Mouse (Mus musculus) embryonic facial prominence, embryonic 15.5 days (tissue): ENCODE data around the gene Pphln1. TPM values are rescaled to one million over a fixed set of nuclear protein-coding genes. Genes with fewer than 3 reads are reported as not detected.
"Not testable (repeated sequence)": the region's sequence is repeated elsewhere in the genome, so short reads cannot be mapped to it uniquely, and the experiment has no call there.

Source experiments
- ATAC-seq: fragments of 200-750 bp; cut with Nextera tagmentation; 2 replicates; pipeline ENCODE4 v1.8.0; 2017; ENCODE audit warnings: low read depth, moderate TSS enrichment; ENCODE audit not compliant: insufficient number of reproducible peaks, low FRiP score, low TSS enrichment
- H3K27ac ChIP-seq: fragments of 300-500 bp; sonication (generic); replicated peaks from 2 replicates; pipeline ENCODE4 v1.5.1; 2015; ENCODE audit warnings: mild to moderate bottlenecking, inconsistent platforms
- H3K27me3 ChIP-seq: fragments of 300-500 bp; sonication (generic); 2 replicates; pipeline ENCODE4 v1.6.1; 2015; ENCODE audit warnings: inconsistent platforms
- H3K36me3 ChIP-seq: fragments of 300-500 bp; sonication (generic); 2 replicates; pipeline ENCODE4 v1.6.1; 2015; ENCODE audit warnings: mild to moderate bottlenecking, inconsistent platforms
- H3K4me1 ChIP-seq: fragments of 300-500 bp; sonication (generic); 2 replicates; pipeline ENCODE4 v1.6.1; 2015; ENCODE audit warnings: inconsistent platforms
- H3K4me2 ChIP-seq: fragments of 300-500 bp; sonication (generic); replicated peaks from 2 replicates; pipeline ENCODE4 v1.6.1; 2015; ENCODE audit warnings: mild to moderate bottlenecking, inconsistent platforms
- H3K4me3 ChIP-seq: fragments of 300-500 bp; sonication (generic); replicated peaks from 2 replicates; pipeline ENCODE4 v1.5.1; 2015; ENCODE audit warnings: mild to moderate bottlenecking, inconsistent platforms
- H3K9ac ChIP-seq: fragments of 300-500 bp; sonication (generic); 2 replicates; pipeline ENCODE4 v1.6.1; 2015; ENCODE audit warnings: inconsistent platforms
- H3K9me3 ChIP-seq: fragments of 300-500 bp; sonication (generic); replicated peaks from 2 replicates; pipeline ENCODE4 v1.6.1; 2016; ENCODE audit warnings: inconsistent platforms
- WGBS: fragments of 180-500 bp; shearing (Covaris S2); methylation state at CpG from one replicate; pipeline ENCODE4 v1.1.7; 2015; 5-methylcytosine and 5-hydroxymethylcytosine counted together
- polyA plus RNA-seq: library from polyadenylated mRNA; unstranded; fragments of >200 nt; fragmentation: Nextera tagmentation; extraction: Ambion mirVana; gene quantifications from 2 replicates; pipeline ENCODE4 v1.2.1, GENCODE M21; 2015

The Pphln1 gene
- polyA plus RNA-seq: 45.3 and 50.0 TPM in 2 replicates

DNA sequence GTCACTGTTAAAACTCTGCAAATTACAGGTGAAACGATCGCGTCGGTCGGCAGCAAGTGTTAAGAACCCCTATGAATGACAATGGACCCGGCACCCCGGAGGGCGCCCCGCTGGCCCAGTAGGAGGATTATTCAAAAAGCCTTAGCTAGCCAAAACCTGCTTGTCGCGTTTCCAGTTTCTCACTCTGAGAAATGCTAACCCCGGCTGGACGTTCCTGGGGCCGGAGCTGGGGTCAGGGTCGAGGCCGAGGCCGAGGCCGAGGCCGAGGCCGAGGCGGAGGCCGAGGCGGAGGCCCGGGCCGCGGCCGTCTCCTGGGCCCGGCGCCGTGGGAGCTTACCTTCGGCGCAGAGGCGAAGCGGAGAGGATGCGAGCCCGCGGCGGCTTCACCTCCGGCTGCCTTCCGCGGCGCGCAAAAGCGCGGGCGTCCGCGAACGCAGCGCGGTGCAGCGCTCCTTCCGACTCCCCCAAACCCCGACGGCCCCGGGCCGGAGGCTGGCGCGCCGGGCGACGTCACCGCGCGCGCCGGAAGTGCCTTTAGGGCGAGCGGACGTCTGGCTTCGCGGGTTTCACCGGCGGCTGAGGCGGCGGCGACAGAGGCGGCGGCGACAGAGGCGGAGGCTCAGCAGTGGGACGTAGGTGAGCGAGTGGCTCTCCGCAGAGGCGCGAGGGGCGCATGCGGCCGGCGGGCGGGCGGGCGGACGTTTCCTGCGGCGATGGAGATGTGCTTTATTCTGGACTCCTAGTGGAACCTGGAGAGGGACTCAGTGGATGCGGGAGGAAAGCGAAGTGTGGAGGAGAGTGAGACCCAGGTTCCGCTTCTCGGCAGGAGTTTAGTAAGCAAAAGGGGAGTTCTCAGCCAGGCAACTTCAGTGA, at the start of gene Pphln1, which contains the start of gene Zcrb1:
Gene Pphln1 (plus strand): TSS at position 525 of the 873 bp plus-strand sequence.
Gene Zcrb1 (minus strand): TSS at position 509 of the 873 bp plus-strand sequence.
- ATAC-seq: peak; percentile 90
- H3K9ac ChIP-seq: peak within 1 kb of the TSS; percentile 75
- peak within 1 kb of the TSS; percentile 92 for H3K4me3 ChIP-seq
- H3K4me1 ChIP-seq: peaks cover 26% of the 10 kb centered on the region
- peak within 1 kb of the TSS; percentile 83 for H3K27ac ChIP-seq
- no peaks in the 10 kb centered on the region for H3K9me3 ChIP-seq
- H3K27me3 ChIP-seq: no peaks in the 10 kb centered on the region
- peak within 1 kb of the TSS; percentile 70 for H3K4me2 ChIP-seq
- peaks cover 14% of the 10 kb centered on the region for H3K36me3 ChIP-seq
- WGBS: under 1% methylated on average over 100 of the region's 100 CpGs

DNA sequence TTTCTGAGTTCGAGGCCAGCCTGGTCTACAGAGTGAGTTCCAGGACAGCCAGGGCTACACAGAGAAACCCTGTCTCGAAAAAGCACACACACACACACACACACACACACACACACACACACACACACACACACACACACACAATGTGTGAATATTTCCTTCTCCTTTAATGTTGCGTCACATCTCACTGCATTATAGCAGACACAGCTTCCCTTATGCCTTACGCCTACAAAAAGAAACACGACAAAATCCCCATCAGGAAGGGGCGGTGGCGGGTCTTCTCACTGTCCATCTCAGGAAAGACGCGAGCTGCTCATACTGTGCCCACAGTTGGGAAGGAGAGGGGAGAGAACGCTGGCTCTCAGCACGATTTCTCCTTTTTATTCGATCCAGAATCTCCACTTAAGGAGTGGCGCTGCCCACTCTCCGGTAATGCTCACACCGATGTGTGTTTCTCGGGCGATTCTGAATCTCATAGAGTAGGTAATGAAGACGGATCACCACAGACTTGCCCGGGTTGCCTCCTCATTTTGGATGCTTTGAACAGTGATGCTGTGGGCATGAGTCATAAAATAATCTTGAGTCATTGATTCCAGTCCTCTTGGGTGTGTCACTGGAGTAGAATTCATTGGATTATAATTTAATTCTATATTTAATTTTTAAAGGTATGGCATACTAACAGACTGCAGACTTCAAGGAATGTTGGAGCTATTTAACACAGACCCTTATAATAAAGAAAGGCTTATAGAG, 39.6 kb upstream of the Pphln1 start:
- H3K4me1 ChIP-seq: no peaks in the 10 kb centered on the region
- no peaks in the 10 kb centered on the region for H3K9me3 ChIP-seq

DNA sequence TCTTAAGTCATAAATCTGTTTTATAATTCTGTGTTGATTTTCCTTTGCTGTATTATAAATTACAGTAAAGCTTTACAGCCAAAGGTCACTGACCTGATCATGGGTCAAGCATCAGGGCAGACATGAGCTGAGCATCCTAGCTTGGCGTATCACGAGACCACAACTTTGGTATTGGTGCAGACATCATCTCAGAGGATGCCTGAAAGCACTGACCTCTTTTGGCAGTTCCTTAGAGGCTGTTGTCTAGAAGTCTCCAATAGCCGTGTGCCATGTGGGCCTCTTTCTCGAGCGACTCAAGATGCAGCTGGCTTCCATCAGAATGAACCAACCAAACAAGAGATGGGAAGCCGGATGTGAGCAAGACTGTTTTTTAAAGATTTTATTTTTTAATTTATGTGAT, 32.6 kb upstream of the Pphln1 start:
- no peak overlapping the region for H3K4me3 ChIP-seq
- 75% methylated on average over 6 of the region's 6 CpGs for WGBS
- no peak overlapping the region for H3K27ac ChIP-seq
- no peak overlapping the region for H3K4me2 ChIP-seq
- H3K27me3 ChIP-seq: no peaks in the 10 kb centered on the region
- no peak overlapping the region for H3K9ac ChIP-seq
- H3K4me1 ChIP-seq: no peaks in the 10 kb centered on the region
- no peak for ATAC-seq
- no peaks in the 10 kb centered on the region for H3K36me3 ChIP-seq
- no peaks in the 10 kb centered on the region for H3K9me3 ChIP-seq

More for the DNA sequence above, 39.6 kb upstream of the Pphln1 start:
- Histone ChIP-seq H3K9ac (no peak overlapping the region), H3K4me3 (no peak overlapping the region), H3K27me3 (no peaks in the 10 kb centered on the region), H3K36me3 (no peaks in the 10 kb centered on the region), H3K4me2 (no peak overlapping the region), H3K27ac (no peak overlapping the region)
- no peak for ATAC-seq
- 90% methylated on average over 18 of the region's 19 CpGs for WGBS

DNA sequence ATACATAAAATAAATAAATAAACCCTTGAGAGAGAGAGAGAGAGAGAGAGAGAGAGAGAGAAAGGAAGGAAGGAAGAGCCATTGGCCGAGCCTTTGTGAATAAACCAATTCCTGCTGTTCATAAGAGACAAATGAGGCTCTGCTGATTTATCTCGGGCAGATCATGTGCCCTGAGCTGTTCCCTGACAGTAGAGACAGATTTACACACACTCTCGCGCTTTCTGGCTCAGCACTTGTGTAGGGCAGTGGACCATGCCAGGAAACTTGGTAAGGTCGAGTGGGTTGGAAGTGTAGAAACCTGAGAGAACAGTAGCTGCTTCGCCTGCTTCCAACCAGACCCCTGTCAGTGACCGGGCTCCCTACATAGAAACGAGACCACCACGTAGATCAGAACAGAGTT, 29.6 kb upstream of the Pphln1 start:
- no peaks in the 10 kb centered on the region for H3K27me3 ChIP-seq
- no peak overlapping the region for H3K9ac ChIP-seq
- H3K4me1 ChIP-seq: no peaks in the 10 kb centered on the region
- no peaks in the 10 kb centered on the region for H3K36me3 ChIP-seq
- H3K4me2 ChIP-seq: no peak overlapping the region
- no peaks in the 10 kb centered on the region for H3K9me3 ChIP-seq
- ATAC-seq: no peak
- 56% methylated on average over 9 of the region's 9 CpGs for WGBS
- H3K27ac ChIP-seq: no peak overlapping the region
- H3K4me3 ChIP-seq: no peak overlapping the region

DNA sequence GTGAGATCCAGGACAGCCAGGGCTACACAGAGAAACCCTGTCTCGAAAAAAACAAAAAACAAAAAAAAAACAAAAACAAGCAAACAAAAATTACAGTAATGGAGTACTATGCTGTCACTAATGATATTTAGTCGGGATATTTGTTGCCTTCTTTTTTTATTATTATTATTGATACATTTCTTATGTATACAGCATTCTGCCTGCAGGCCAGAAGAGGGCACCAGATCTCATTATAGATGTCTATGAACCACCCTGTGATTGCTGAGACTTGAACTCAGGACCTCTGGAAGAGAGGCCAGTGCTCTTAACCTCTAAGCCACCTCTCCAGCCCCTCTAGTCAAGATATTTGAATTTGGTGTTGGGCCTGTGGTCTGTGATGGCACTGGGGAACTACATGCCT, 26.3 kb upstream of the Pphln1 start:
- H3K4me1 ChIP-seq: no peaks in the 10 kb centered on the region
- H3K4me3 ChIP-seq: no peak overlapping the region
- ATAC-seq: no peak
- 77% methylated on average over 2 of the region's 2 CpGs for WGBS
- H3K36me3 ChIP-seq: no peaks in the 10 kb centered on the region
- H3K9ac ChIP-seq: no peak overlapping the region
- H3K27me3 ChIP-seq: no peaks in the 10 kb centered on the region
- H3K9me3 ChIP-seq: no peaks in the 10 kb centered on the region
- no peak overlapping the region for H3K27ac ChIP-seq
- no peak overlapping the region for H3K4me2 ChIP-seq

DNA sequence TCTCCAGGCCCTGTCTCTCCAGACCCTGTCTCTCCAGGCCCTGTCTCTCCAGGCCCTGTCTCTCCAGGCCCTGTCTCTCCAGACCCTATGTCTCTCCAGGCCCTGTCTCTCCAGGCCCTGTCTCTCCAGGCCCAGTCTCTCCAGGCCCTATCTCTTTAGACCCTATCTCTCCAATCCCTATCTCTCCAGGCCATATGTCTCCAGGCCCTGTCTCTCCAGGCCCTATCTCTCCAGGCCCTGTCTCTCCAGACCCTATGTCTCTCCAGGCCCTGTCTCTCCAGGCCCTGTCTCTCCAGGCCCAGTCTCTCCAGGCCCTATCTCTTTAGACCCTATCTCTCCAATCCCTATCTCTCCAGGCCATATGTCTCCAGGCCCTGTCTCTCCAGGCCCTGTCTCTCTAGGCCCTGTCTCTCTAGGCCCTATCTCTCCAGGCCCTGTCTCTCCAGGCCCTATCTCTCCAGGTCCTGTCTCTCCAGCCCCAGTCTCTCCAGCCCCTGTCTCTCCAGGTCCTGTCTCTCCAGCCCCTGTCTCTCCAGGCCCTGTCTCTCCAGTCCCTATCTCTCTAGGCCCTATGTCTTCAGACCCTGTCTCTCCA, 25.5 kb upstream of the Pphln1 start:
- not testable (repeated sequence) for H3K36me3 ChIP-seq, H3K27me3 ChIP-seq, H3K4me3 ChIP-seq, H3K9ac ChIP-seq, H3K4me1 ChIP-seq, H3K9me3 ChIP-seq, H3K4me2 ChIP-seq, H3K27ac ChIP-seq, ATAC-seq

DNA sequence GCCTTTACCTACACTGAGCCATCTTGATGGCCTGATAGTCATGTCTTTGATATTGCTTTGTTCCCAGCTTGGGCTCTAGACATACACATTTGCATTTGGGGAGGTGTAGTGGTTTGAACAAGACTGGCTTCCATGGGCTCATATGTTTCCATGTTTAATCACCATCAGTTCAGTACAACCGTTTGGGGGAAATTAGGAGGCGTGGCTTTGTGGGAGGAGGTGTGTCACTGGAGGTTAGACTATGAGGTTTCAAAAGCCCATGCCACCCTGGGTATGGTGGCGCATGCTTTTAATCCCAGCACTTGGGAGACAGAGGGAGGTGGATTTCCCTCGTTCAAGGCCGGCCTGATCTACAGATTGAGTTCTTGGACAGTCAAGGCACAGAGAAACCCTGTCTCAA, 22.5 kb upstream of the Pphln1 start:
- H3K9ac ChIP-seq: no peak overlapping the region
- no peak overlapping the region for H3K4me2 ChIP-seq
- no peaks in the 10 kb centered on the region for H3K9me3 ChIP-seq
- no peak overlapping the region for H3K27ac ChIP-seq
- no peaks in the 10 kb centered on the region for H3K36me3 ChIP-seq
- 85% methylated on average over 5 of the region's 5 CpGs for WGBS
- H3K4me1 ChIP-seq: no peaks in the 10 kb centered on the region
- H3K4me3 ChIP-seq: no peak overlapping the region
- no peaks in the 10 kb centered on the region for H3K27me3 ChIP-seq
- no peak for ATAC-seq

DNA sequence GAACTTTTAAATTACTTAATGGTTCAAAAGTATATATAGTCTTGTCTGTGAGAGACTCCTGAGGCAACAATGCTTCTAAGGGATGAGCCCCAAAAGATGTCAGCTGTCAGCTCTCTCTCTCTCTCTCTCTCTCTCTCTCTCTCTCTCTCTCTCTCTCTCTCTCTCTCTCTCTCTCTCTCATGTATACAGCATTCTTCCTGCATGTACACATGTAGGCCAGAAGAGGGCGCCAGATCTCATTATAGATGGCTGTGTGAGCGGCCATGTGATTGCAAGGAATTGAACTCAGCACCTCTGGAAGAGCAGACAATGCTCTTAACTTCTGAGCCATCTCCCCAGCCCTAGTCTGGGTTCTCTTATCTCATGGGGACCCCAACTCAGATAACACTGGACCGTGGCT, 19.0 kb upstream of the Pphln1 start:
- ATAC-seq: no peak
- Histone ChIP-seq H3K27ac (no peak overlapping the region), H3K9ac (no peak overlapping the region), H3K4me3 (no peak overlapping the region), H3K27me3 (no peaks in the 10 kb centered on the region), H3K4me1 (no peaks in the 10 kb centered on the region), H3K36me3 (0 out of 2 replicates have a peak, but pooled peaks cover 5% of the 10 kb centered on the region), H3K4me2 (no peak overlapping the region), H3K9me3 (no peaks in the 10 kb centered on the region)
- 78% methylated on average over 3 of the region's 3 CpGs for WGBS

DNA sequence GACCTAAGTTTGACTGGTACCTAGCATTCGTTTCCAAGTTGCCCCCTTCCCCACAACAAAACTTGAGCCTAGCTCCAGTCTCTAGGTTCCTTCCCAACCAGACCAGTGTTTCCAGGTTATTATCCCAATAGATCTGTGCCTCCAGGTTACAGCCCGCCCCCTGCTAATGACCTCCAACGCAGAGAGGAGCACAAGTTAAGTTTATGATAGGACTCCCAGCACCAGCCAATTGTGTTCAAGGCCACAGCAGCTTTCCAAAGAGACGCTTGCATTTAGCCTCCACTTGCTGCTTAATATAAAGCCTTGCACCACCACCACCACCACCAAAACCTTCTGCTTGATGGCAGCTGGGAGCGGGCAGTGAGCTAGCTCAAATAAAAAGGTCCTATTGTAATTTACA, 16.8 kb upstream of the Pphln1 start:
- H3K4me1 ChIP-seq: no peaks in the 10 kb centered on the region
- no peak overlapping the region for H3K4me2 ChIP-seq
- ATAC-seq: no peak
- H3K36me3 ChIP-seq: peaks cover 21% of the 10 kb centered on the region
- H3K9ac ChIP-seq: no peak overlapping the region
- no peaks in the 10 kb centered on the region for H3K9me3 ChIP-seq
- H3K4me3 ChIP-seq: no peak overlapping the region
- 67% methylated on average over 5 of the region's 5 CpGs for WGBS
- no peaks in the 10 kb centered on the region for H3K27me3 ChIP-seq
- H3K27ac ChIP-seq: no peak overlapping the region

DNA sequence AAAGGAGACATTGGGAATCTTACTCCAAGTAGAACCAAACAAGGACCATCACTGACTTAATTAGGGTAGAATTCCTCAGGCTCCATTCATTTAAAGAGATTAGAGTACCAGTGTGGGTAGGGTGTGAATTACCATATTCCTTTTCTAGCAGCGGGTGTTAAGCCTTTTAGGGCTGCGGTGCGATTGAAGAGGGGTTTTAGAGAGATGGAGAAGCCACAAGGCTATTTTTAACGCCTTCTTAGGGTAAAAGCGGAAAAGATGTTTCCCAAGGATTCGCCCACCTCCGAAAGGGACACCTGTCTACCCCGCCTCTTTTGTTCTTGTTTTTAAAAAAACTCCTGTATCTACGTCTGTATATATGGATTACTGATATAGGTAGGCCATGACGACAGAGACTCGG, 881 bp upstream of the Pphln1 start:
- Histone ChIP-seq H3K27ac (no peak overlapping the region), H3K4me2 (peak overlapping the region; percentile 70), H3K36me3 (peaks cover 17% of the 10 kb centered on the region), H3K4me3 (peak overlapping the region; percentile 92), H3K27me3 (no peaks in the 10 kb centered on the region), H3K4me1 (peaks cover 26% of the 10 kb centered on the region), H3K9me3 (no peaks in the 10 kb centered on the region), H3K9ac (peak overlapping the region; percentile 75)
- no peak for ATAC-seq
- 1% methylated on average over 11 of the region's 11 CpGs for WGBS
